ENCODE assay signal across 8 mouse cellular contexts in genomic region chr11:4117372-4118071, GRCm38 (mm10). TPM values are rescaled to one million over a fixed set of nuclear protein-coding genes. Genes with fewer than 3 reads are reported as not detected.
DNase-seq lines count a peak whose midpoint lies in the region; ATAC-seq and TF ChIP-seq lines count a peak whose summit lies in the region.

No protein-coding gene starts in this region.

- peak overlapping the region; percentile 93 for H3K4me2 ChIP-seq in heart, embryonic 16.5 days (ENCODE audit: low read depth, low read length)
- peak overlapping the region; percentile 79 for H3K4me2 ChIP-seq in hindbrain, postnatal 0 days (ENCODE audit: low read depth, low read length)
- H3K4me2 ChIP-seq in midbrain, embryonic 16.5 days (ENCODE audit: low read length), result peak overlapping the region; percentile 89

- WGBS in heart, embryonic 16.5 days, result 16% methylated on average over 3 of the region's 3 CpGs
- WGBS in hindbrain, postnatal 0 days, result 12% methylated on average over 3 of the region's 3 CpGs
- WGBS in midbrain, embryonic 16.5 days, result 20% methylated on average over 3 of the region's 3 CpGs

- intact Hi-C loops in heart, postnatal 36 days (cut with DNase I), result no loop called here

- no peaks in the 10 kb centered on the region for H3K9me3 ChIP-seq in heart, embryonic 16.5 days (replicated peaks; ENCODE audit: control insufficient read depth, low read length)
- no peaks in the 10 kb centered on the region for H3K9me3 ChIP-seq in hindbrain, postnatal 0 days (ENCODE audit: low read length)
- H3K9me3 ChIP-seq in midbrain, embryonic 16.5 days (replicated peaks; ENCODE audit: control insufficient read depth, low read length, poor library complexity, severe bottlenecking), result no peaks in the 10 kb centered on the region

- H3K4me1 ChIP-seq in heart, embryonic 16.5 days (ENCODE audit: control insufficient read depth, insufficient read depth, low read length), result peaks cover 31% of the 10 kb centered on the region
- H3K4me1 ChIP-seq in hindbrain, postnatal 0 days (ENCODE audit: insufficient read depth, low read length), result peaks cover 25% of the 10 kb centered on the region
- H3K4me1 ChIP-seq in midbrain, embryonic 16.5 days (ENCODE audit: control insufficient read depth, insufficient read depth, low read length), result peaks cover 7% of the 10 kb centered on the region; the same call in 1 of the 2 replicates

- no peak overlapping the region for H3K9ac ChIP-seq in heart, embryonic 16.5 days (ENCODE audit: low read length)
- peak overlapping the region; percentile 82 for H3K9ac ChIP-seq in hindbrain, postnatal 0 days (replicated peaks; ENCODE audit: low read length)
- peak overlapping the region; percentile 76; the same call in 1 of the 2 replicates for H3K9ac ChIP-seq in midbrain, embryonic 16.5 days (ENCODE audit: low read depth, low read length)

- ATAC-seq in heart, embryonic 16.5 days (replicated peaks; ENCODE audit: extremely low read depth, insufficient read depth, low FRiP score), result no peak
- 0 out of 2 replicates have a peak, but pooled peaks have one; percentile 6 for ATAC-seq in common myeloid progenitor, adult 5-6 weeks (replicated peaks; ENCODE audit: low read depth, poor library complexity, severe bottlenecking)
- peak; percentile 43 for ATAC-seq in hindbrain, postnatal 0 days
- ATAC-seq in midbrain, embryonic 16.5 days, result peak; percentile 20

- TF ChIP-seq CTCF in hindbrain, postnatal 0 days (IDR thresholded peaks at IDR 0.05; ENCODE audit: low read depth), result peak; percentile 49

- H3K4me3 ChIP-seq in heart, embryonic 16.5 days (ENCODE audit: low read length), result peak overlapping the region; percentile 57
- peak overlapping the region; percentile 63 for H3K4me3 ChIP-seq in hindbrain, postnatal 0 days (ENCODE audit: low read length)
- peak overlapping the region; percentile 59 for H3K4me3 ChIP-seq in midbrain, embryonic 16.5 days (ENCODE audit: low read depth, low read length)

- peaks cover 10% of the 10 kb centered on the region for H3K27me3 ChIP-seq in heart, embryonic 16.5 days (ENCODE audit: control insufficient read depth, insufficient read depth, low read length)
- H3K27me3 ChIP-seq in hindbrain, postnatal 0 days (ENCODE audit: insufficient read depth, low read length), result no peaks in the 10 kb centered on the region
- 0 out of 2 replicates have a peak, but pooled peaks cover 3% of the 10 kb centered on the region for H3K27me3 ChIP-seq in midbrain, embryonic 16.5 days (ENCODE audit: control insufficient read depth, insufficient read depth, low read depth, low read length)

- H3K36me3 ChIP-seq in heart, embryonic 16.5 days (ENCODE audit: control insufficient read depth, insufficient read depth), result no peaks in the 10 kb centered on the region
- no peaks in the 10 kb centered on the region for H3K36me3 ChIP-seq in hindbrain, postnatal 0 days (ENCODE audit: insufficient read depth, low read length)
- H3K36me3 ChIP-seq in midbrain, embryonic 16.5 days (ENCODE audit: control insufficient read depth, insufficient read depth, low read length), result no peaks in the 10 kb centered on the region

- H3K27ac ChIP-seq in heart, embryonic 16.5 days (ENCODE audit: low read length), result no peak overlapping the region
- peak overlapping the region; percentile 89; the same call in 1 of the 2 replicates for H3K27ac ChIP-seq in hindbrain, postnatal 0 days
- no peak overlapping the region; the same call in 1 of the 2 replicates for H3K27ac ChIP-seq in midbrain, embryonic 16.5 days (ENCODE audit: low read length)

- no peak for DNase-seq in heart, postnatal 36 days
- peak; percentile 50 for DNase-seq in hindbrain, postnatal 0 days (ENCODE audit: low spot score)
- DNase-seq in ovary, postnatal 10 days (ENCODE audit: low spot score), result no peak
- no peak for DNase-seq in gastrocnemius, adult 18-20 months (ENCODE audit: low spot score)
- DNase-seq in layer of hippocampus, adult 9-10 months (ENCODE audit: low spot score), result no peak

RNA-seq across cellular contexts. Expression of gene Sec14l2, which starts 5.7 kb away (rescaled TPM):
- polyA plus RNA-seq in heart, embryonic 16.5 days (2015; fragmentation: Nextera tagmentation; extraction: Ambion mirVana), result 0.42 and 0.97 TPM in 2 replicates
- under 1 TPM; 0.69 to 0.87 TPM for total RNA-seq in heart, postnatal 36 days (2021)
- 2.1 and 3.7 TPM in 2 replicates for total RNA-seq in common myeloid progenitor, adult 5-6 weeks (2017)
- total RNA-seq in hindbrain, postnatal 0 days (2014; rRNA removed), result 13.4 and 13.9 TPM in 2 replicates
- 8.1 and 9.5 TPM in 2 replicates for polyA plus RNA-seq in hindbrain, postnatal 0 days (2015; fragmentation: Nextera tagmentation; extraction: Ambion mirVana)
- polyA plus RNA-seq in midbrain, embryonic 16.5 days (2015; fragmentation: Nextera tagmentation; extraction: Ambion mirVana), result 4.2 and 4.8 TPM in 2 replicates
- total RNA-seq in gastrocnemius, adult 18-20 months (2021), result under 1 TPM; 0.09 to 0.33 TPM

RNA-seq across cellular contexts. Expression of gene Rnf215, which starts 17.5 kb away (rescaled TPM):
- polyA plus RNA-seq in heart, embryonic 16.5 days (2015; fragmentation: Nextera tagmentation; extraction: Ambion mirVana), result 19.2 and 20.6 TPM in 2 replicates
- total RNA-seq in heart, postnatal 36 days (2021), result 10 to 100 TPM; 14.0 to 15.1 TPM
- 8.7 and 11.5 TPM in 2 replicates for total RNA-seq in common myeloid progenitor, adult 5-6 weeks (2017)
- 84.3 and 90.4 TPM in 2 replicates for total RNA-seq in hindbrain, postnatal 0 days (2014; rRNA removed)
- polyA plus RNA-seq in hindbrain, postnatal 0 days (2015; fragmentation: Nextera tagmentation; extraction: Ambion mirVana), result 49.7 and 51.0 TPM in 2 replicates
- 52.0 and 53.6 TPM in 2 replicates for polyA plus RNA-seq in midbrain, embryonic 16.5 days (2015; fragmentation: Nextera tagmentation; extraction: Ambion mirVana)
- total RNA-seq in gastrocnemius, adult 18-20 months (2021), result 1 to 10 TPM; 3.3 to 4.5 TPM

RNA-seq across cellular contexts. Expression of gene Mtfp1, which starts 22.3 kb away (rescaled TPM):
- polyA plus RNA-seq in heart, embryonic 16.5 days (2015; fragmentation: Nextera tagmentation; extraction: Ambion mirVana), result 41.6 and 42.5 TPM in 2 replicates
- 100 to 1,000 TPM; 115 to 136 TPM for total RNA-seq in heart, postnatal 36 days (2021)
- total RNA-seq in common myeloid progenitor, adult 5-6 weeks (2017), result 10.7 and 16.0 TPM in 2 replicates
- 14.8 and 20.4 TPM in 2 replicates for total RNA-seq in hindbrain, postnatal 0 days (2014; rRNA removed)
- 17.7 TPM in 2 replicates for polyA plus RNA-seq in hindbrain, postnatal 0 days (2015; fragmentation: Nextera tagmentation; extraction: Ambion mirVana)
- polyA plus RNA-seq in midbrain, embryonic 16.5 days (2015; fragmentation: Nextera tagmentation; extraction: Ambion mirVana), result 12.8 and 14.4 TPM in 2 replicates
- total RNA-seq in gastrocnemius, adult 18-20 months (2021), result 10 to 100 TPM; 39.2 to 51.4 TPM

RNA-seq across cellular contexts. Expression of gene Ccdc157, which starts 42.6 kb away (rescaled TPM):
- 4.5 and 5.0 TPM in 2 replicates for polyA plus RNA-seq in heart, embryonic 16.5 days (2015; fragmentation: Nextera tagmentation; extraction: Ambion mirVana)
- total RNA-seq in heart, postnatal 36 days (2021), result 1 to 10 TPM; 5.0 to 5.3 TPM
- 2.1 TPM in 2 replicates for total RNA-seq in common myeloid progenitor, adult 5-6 weeks (2017)
- total RNA-seq in hindbrain, postnatal 0 days (2014; rRNA removed), result 20.8 TPM in 2 replicates
- polyA plus RNA-seq in hindbrain, postnatal 0 days (2015; fragmentation: Nextera tagmentation; extraction: Ambion mirVana), result 10.3 and 10.9 TPM in 2 replicates
- 9.1 and 10.9 TPM in 2 replicates for polyA plus RNA-seq in midbrain, embryonic 16.5 days (2015; fragmentation: Nextera tagmentation; extraction: Ambion mirVana)
- 1 to 10 TPM; 1.8 to 1.9 TPM for total RNA-seq in gastrocnemius, adult 18-20 months (2021)

RNA-seq across cellular contexts. Expression of gene Sf3a1, which starts 42.6 kb away (rescaled TPM):
- 31.1 and 34.1 TPM in 2 replicates for polyA plus RNA-seq in heart, embryonic 16.5 days (2015; fragmentation: Nextera tagmentation; extraction: Ambion mirVana)
- total RNA-seq in heart, postnatal 36 days (2021), result 10 to 100 TPM; 32.7 to 36.7 TPM
- 47.1 and 54.6 TPM in 2 replicates for total RNA-seq in common myeloid progenitor, adult 5-6 weeks (2017)
- total RNA-seq in hindbrain, postnatal 0 days (2014; rRNA removed), result 41.9 and 45.4 TPM in 2 replicates
- 30.6 and 31.6 TPM in 2 replicates for polyA plus RNA-seq in hindbrain, postnatal 0 days (2015; fragmentation: Nextera tagmentation; extraction: Ambion mirVana)
- 53.8 and 54.0 TPM in 2 replicates for polyA plus RNA-seq in midbrain, embryonic 16.5 days (2015; fragmentation: Nextera tagmentation; extraction: Ambion mirVana)
- total RNA-seq in gastrocnemius, adult 18-20 months (2021), result 10 to 100 TPM; 15.0 to 18.6 TPM
